Mouse (Mus musculus) retina, adult 2 months (tissue): ENCODE measurements around the gene Zbtb37.
"Not testable (repeated sequence)": the region's sequence is repeated elsewhere in the genome, so short reads cannot be mapped to it uniquely, and the experiment has no call there.

Experiments
- DNase-seq: peaks from one replicate; pipeline ENCODE4 v3.0.0-alpha.2; 2012; ENCODE audit warnings: low read depth, low spot score

The Zbtb37 gene

GRCm38 (mm10) chr1:161032345-161032744, 2.3 kb downstream of the Zbtb37 start:
- no peak for DNase-seq

GRCm38 (mm10) chr1:161031881-161032280, 2.8 kb downstream of the Zbtb37 start:
- DNase-seq, result no peak

- no peak for DNase-seq
Measured at GRCm38 (mm10) chr1:161030058-161030457, 4.6 kb downstream of the Zbtb37 start.

- not testable (repeated sequence) for DNase-seq
Measured at GRCm38 (mm10) chr1:161028427-161028826, 6.2 kb downstream of the Zbtb37 start.

- no peak for DNase-seq
Measured at GRCm38 (mm10) chr1:161027196-161027595, 7.5 kb downstream of the Zbtb37 start.

GRCm38 (mm10) chr1:161025410-161026210, 9.0 kb downstream of the Zbtb37 start:
- DNase-seq, result no peak

- DNase-seq, result no peak
Measured at GRCm38 (mm10) chr1:161020051-161020450, 14.6 kb downstream of the Zbtb37 start.

GRCm38 (mm10) chr1:161016378-161016777, 18.3 kb downstream of the Zbtb37 start:
- DNase-seq, result no peak

GRCm38 (mm10) chr1:161010436-161010835, 24.2 kb downstream of the Zbtb37 start:
- DNase-seq, result no peak

- no peak for DNase-seq
Measured at GRCm38 (mm10) chr1:161008038-161008437, 26.6 kb downstream of the Zbtb37 start.

GRCm38 (mm10) chr1:161006471-161006870, 28.2 kb downstream of the Zbtb37 start:
- no peak for DNase-seq

GRCm38 (mm10) chr1:161005526-161005925, 29.1 kb downstream of the Zbtb37 start:
- DNase-seq, result no peak

- DNase-seq, result no peak
Measured at GRCm38 (mm10) chr1:161004942-161005341, 29.7 kb downstream of the Zbtb37 start.

- DNase-seq, result no peak
Measured at GRCm38 (mm10) chr1:160993851-160994250, 40.8 kb downstream of the Zbtb37 start.

GRCm38 (mm10) chr1:160989395-160989794, 45.3 kb downstream of the Zbtb37 start:
- DNase-seq, result no peak

GRCm38 (mm10) chr1:160986881-160987635, 47.6 kb downstream of the Zbtb37 start:
- no peak for DNase-seq

GRCm38 (mm10) chr1:160985477-160985876, 49.2 kb downstream of the Zbtb37 start:
- no peak for DNase-seq

- DNase-seq, result not testable (repeated sequence)
Measured at GRCm38 (mm10) chr1:160984731-160985130, 49.9 kb downstream of the Zbtb37 start.

GRCm38 (mm10) chr1:160982887-160983286, 51.8 kb downstream of the Zbtb37 start:
- no peak for DNase-seq

- DNase-seq, result no peak
Measured at GRCm38 (mm10) chr1:160981337-160981736, 53.3 kb downstream of the Zbtb37 start.

- DNase-seq, result no peak
Measured at GRCm38 (mm10) chr1:160980537-160981234, 54.0 kb downstream of the Zbtb37 start.

- DNase-seq, result no peak
Measured at GRCm38 (mm10) chr1:160980021-160980420, 54.6 kb downstream of the Zbtb37 start.
